15 mouse cellular contexts compared by ENCODE assay signal in the genomic region with DNA sequence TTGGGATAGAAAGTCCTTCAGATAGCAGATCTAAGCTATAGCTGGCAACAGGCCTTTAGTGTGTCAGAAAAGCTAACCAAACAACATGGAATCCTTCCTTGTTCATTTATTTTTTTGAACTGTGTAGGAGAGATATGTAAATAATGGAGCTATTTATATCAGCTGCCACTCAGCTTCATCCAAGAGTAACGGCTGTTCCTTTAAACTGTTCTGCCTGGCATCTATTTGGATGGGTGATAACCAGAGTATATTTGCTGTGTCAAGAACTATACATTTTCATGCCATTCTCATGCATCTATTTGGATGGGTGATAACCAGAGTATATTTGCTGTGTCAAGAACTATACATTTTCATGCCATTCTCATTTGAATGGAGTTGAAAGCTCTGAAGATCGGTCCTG.
"Had no signal": no experiment of that assay in that cellular context is flagged by ENCODE, and none has a peak within 500 bp of the region (broad histone marks: within the 10 kb centered on the region; RNA-seq: fewer than 3 reads in every experiment).

No protein-coding gene starts in this region.

- H3K4me3 ChIP-seq: limb, embryonic 15.5 days; liver, embryonic 12.5 days; lung, embryonic 15.5 days; myocyte; neural tube, embryonic 15.5 days had no signal

- H3K27me3 ChIP-seq: limb, embryonic 15.5 days; liver, embryonic 12.5 days; lung, embryonic 15.5 days; neural tube, embryonic 15.5 days had no signal

- H3K27ac ChIP-seq: kidney, postnatal 0 days; limb, embryonic 15.5 days; liver, embryonic 12.5 days; lung, embryonic 15.5 days; neural tube, embryonic 15.5 days had no signal

- H3K4me1 ChIP-seq: limb, embryonic 15.5 days; liver, embryonic 12.5 days; lung, embryonic 15.5 days; neural tube, embryonic 15.5 days had no signal

- H3K9me3 ChIP-seq: limb, embryonic 15.5 days; liver, embryonic 12.5 days; lung, embryonic 15.5 days; neural tube, embryonic 15.5 days had no signal

- ATAC-seq: liver, embryonic 12.5 days had no signal

- H3K4me2 ChIP-seq: limb, embryonic 15.5 days; liver, embryonic 12.5 days; lung, embryonic 15.5 days; neural tube, embryonic 15.5 days had no signal

- H3K9ac ChIP-seq: limb, embryonic 15.5 days; liver, embryonic 12.5 days; lung, embryonic 15.5 days; neural tube, embryonic 15.5 days had no signal

- H3K36me3 ChIP-seq: limb, embryonic 15.5 days; liver, embryonic 12.5 days; lung, embryonic 15.5 days; neural tube, embryonic 15.5 days had no signal

- DNase-seq: kidney, adult 11 months; kidney, adult 9 months; kidney, postnatal 36 days; layer of hippocampus, adult 9-11 months; layer of hippocampus, postnatal 36 days; lung, postnatal 14 days; right cerebral cortex, adult 18-20 months; right cerebral cortex, postnatal 25 days; thymus, postnatal 36 days had no signal
